In the genomic region with DNA sequence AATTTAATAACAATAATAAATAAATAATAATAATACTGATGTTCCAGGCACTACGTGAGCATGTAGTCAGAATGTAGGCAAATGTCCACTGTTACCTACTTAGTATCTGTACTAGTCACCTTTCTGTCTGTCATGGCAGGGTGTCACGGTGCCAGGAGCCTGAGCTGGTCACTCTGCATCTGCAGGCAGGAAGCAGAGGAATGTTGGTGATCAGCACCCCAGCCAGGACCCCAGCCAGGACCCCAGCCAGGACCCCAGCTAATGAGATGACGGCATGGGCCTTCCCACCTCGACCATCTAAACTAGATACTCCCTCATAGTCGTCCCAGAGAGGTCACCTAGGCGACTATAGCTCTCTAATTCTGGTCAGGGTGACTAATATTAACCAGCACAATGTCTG, we compare ENCODE assay signal across 16 mouse cellular contexts.
"Had no signal": no experiment of that assay in that cellular context is flagged by ENCODE, and none has a peak within 500 bp of the region (broad histone marks: within the 10 kb centered on the region; RNA-seq: fewer than 3 reads in every experiment).

No protein-coding gene starts in this region.

- H3K9me3 ChIP-seq: neural tube, embryonic 13.5 days; neural tube, embryonic 15.5 days; stomach, embryonic 15.5 days had no signal

- DNase-seq: retina, postnatal 1 day; right cerebral cortex, adult 18-20 months; right cerebral cortex, postnatal 14 days; right cerebral cortex, postnatal 25 days; right cerebral cortex, postnatal 4 days; spleen, adult 18-20 months; thymus, adult 18-20 months; thymus, adult 2 months; thymus, postnatal 14 days; thymus, postnatal 25 days; thymus, postnatal 36 days; thymus, postnatal 4 days had no signal

- H3K36me3 ChIP-seq: neural tube, embryonic 13.5 days; neural tube, embryonic 15.5 days; stomach, embryonic 15.5 days had no signal

- H3K4me1 ChIP-seq: stomach, embryonic 15.5 days had no signal

- H3K27me3 ChIP-seq: stomach, embryonic 15.5 days had no signal

- H3K4me3 ChIP-seq: neural tube, embryonic 13.5 days; neural tube, embryonic 15.5 days; stomach, embryonic 15.5 days had no signal

- H3K27ac ChIP-seq: neural tube, embryonic 13.5 days; neural tube, embryonic 15.5 days; stomach, embryonic 15.5 days; stomach, postnatal 0 days had no signal
